Mouse (Mus musculus) right cerebral cortex, postnatal 10 days (tissue): ENCODE measurements around the gene Ripor1.

ENCODE experiments used
- DNase-seq, 2 experiments: peaks; one replicate each; pipeline ENCODE4 v3.0.0; 2021; ENCODE audit warnings: low spot score in 2 of 2

Ripor1 gene

DNA sequence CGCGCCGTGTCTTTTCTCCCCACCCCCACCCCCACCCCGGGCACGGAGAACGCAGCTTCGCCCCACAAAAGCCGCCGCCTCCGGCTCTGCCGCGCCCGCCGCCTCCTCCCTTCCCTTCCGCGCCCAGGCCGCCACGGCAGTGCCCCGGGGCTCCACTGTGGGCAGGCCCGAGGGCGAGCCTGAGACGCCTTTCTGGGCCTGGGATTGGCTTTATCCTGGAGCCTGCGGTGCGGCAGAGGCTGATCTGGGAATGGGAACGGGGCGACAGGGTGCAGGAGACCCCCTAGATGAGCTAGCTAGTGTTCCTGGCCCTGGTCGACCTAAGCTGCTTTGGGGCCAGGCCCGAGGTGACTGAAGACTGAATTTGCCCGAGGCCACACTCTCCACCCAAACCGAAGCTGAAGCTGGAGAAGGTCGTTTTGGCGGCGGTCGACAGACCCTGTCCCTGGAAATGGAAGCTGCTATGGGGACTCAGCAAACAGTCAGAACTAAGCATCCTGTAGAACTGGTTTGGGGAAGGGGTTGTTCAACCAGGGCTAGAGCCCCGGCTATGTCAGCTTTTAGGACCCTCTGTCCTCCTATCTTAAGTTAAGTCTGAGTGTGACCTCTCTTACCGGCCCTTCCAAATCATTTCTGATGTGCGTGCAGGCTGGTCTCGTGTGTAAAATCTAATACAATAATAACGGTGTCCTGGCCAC lies 585 bp downstream of the Ripor1 start:
- DNase-seq: peak; percentile 56

DNA sequence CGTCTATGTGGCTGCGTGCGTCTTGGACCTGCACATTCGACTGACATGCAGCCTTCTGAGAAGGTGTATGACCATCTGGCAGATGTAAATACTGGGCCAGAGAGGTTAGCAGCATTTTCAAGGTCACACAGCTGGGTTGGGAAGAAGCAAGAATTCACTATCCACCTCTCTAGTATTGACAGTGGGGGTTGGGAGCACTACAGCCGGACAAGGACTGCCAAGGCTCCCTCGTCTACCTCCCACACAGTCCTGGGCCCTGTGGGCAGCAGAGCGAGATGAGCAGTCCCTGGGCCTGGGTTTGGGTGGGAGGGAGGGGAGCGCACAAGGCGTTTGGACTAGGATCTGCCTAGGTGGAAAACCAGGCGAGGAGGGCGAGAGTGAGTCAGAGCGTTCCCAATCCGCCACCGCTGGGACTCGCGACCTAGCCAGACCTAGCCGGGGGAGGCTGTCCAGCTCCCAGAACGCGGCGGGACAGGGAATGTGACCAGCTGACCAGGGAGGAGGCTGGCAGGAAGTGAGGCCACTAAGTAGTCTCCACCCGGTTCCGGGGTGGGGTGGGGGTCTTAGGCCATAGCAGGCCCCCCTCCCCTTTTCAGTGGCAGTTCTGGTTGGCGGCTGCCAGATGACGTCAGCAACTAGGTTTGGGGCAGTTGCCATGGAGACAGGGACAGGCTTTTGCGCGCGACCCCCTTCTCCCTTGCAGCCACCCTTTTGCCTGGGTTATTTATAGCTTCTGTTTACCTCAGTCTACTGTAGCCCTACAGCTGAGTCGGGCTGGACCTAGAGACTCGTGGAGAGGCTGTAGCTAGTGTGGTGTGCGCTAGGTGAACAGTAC lies 1.4 kb downstream of the Ripor1 start:
- DNase-seq: peak; percentile 94 to 96

DNA sequence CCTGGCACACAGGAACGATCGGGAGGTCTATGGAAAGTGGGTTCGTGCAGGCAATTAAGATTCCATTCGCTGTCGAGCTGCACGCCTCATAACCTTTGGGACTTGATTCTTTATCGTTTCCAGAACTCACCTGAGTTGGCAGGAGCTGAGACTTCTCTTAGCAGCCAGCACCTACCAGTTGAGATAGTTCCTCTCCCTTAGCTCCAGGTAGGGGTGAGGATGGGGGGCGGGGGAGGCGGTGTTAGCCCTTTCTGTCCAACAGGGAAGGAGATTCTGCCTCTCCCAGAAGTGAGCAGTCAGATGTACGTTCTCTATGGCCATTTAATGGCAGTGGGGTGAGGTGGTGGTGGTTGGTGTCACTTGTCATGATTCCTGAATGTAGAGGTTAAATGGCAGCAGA lies 2.0 kb downstream of the Ripor1 start:
- no peak for DNase-seq

DNA sequence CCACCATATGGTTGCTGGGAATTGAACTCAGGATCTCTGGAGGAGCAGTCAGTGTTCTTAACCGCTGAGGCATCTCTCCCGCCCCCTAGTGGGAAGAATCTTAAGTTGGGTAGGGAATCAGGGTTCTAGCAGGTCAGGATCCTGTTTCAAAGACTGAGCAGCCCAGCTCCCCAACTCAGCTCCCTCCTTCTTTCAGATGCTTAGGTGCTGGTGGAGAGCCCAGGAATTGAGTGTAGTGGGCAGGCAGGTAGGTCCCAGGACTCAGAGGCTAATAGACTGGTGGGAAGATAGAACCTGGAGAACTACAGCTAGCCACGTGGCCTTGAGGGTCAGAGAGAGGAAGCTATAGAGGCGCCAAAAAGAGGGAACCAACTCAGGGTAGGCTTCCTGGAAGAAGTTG lies 2.6 kb downstream of the Ripor1 start:
- DNase-seq: peak; percentile 49 to 52

DNA sequence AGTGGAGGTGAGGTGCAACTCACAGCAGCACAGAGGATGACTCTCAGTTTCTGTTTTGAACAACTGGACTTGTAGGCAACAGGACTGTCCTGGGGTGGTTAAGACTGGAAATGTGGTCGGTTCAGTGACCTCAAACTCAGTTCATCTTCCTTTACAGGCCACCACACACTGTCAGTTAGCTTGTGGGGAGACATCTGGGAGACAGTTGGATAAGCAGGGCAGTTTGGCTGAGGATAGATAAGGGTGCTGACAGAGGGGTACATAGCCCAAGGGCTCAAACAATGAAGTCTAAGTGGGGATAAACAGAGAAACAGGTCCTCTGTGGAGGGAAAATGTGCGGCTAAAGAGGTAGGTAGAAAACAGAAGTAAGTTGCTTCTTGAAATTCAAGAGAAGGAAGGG lies 4.3 kb downstream of the Ripor1 start:
- DNase-seq: no peak

GRCm38 (mm10) chr8:105609771-105610170 lies 4.7 kb downstream of the Ripor1 start:
- DNase-seq: no peak

DNA sequence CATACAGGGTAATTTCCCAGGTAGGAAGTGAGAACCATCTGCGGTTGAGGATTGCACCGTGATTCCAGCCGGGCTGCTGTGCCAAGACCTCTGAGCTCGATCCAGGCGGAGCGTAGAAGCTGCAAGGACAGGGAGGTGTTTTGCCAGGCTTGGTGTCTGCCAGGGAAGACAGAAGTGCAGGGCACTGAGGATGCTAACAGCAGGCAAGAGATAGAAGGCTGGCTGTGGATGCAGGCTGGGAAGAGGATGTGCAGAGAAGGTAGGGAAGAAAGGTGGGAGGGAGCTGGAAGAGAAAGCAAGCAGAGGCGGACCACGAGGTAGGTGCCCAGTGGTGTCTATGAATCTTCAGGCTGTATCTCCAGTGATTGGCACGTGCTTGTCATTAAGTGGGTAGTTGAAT lies 6.8 kb downstream of the Ripor1 start:
- DNase-seq: no peak

GRCm38 (mm10) chr8:105613037-105613436 lies 8.0 kb downstream of the Ripor1 start:
- peak; percentile 46 to 59 for DNase-seq

- DNase-seq: peak; percentile 52 to 55
These were observed 8.9 kb downstream of the Ripor1 start for GRCm38 (mm10) chr8:105613830-105614511.

GRCm38 (mm10) chr8:105615942-105616341 lies 10.9 kb downstream of the Ripor1 start:
- DNase-seq: no peak

DNA sequence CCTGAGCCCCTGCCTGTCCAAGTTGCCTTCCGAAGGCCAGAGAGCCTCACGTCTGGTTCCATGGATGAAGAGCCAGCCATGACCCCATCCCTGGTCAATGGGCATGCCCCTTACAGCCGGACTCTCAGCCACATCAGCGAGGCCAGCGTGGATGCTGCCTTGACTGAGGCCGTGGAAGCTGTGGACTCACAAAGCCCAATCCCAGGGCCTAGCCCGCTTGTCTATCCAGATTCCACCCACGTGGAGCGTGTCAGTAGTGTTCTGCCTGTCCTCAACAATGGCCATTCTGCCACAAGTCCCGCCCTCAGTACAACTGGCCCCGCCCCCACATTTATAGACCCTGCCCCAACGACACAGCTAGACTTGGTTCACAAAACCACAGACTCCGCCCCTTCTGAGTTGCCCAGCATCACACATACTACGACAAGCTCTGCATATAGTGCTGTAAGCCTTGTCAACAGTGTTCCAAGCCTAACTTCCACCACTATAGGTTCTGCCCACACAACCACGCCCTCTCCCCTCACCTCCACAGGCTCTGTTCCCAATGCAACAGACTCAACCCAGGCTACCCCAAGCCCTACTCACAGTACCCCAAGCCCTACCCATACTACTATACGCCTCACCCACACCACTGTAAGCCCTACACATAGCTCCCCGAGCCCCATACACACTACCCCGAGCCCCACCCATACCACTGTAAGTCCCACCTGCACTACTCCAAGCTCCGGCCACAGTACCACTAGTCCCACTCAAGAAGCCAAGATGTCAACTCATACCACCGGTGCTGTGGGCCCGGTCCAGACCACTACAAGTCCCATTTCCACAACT lies 12.6 kb downstream of the Ripor1 start:
- no peak for DNase-seq

DNA sequence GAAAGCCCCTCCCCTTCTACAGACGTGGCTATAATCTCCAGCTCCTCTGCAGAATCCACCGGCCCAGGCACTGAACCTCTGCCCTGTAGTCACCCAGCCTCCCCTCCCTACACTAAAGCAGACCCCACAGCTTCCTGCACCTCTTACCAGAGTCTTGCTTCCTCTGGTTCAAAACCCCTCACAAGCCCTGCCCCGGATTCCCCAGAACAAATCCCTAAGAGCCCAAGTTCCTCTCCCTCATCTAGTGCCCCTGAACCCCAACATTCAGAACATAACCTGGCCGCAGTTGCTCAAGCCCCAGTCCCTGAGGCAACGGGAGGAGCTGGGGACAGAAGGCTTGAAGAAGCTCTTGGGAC lies 13.2 kb downstream of the Ripor1 start:
- DNase-seq: no peak

DNA sequence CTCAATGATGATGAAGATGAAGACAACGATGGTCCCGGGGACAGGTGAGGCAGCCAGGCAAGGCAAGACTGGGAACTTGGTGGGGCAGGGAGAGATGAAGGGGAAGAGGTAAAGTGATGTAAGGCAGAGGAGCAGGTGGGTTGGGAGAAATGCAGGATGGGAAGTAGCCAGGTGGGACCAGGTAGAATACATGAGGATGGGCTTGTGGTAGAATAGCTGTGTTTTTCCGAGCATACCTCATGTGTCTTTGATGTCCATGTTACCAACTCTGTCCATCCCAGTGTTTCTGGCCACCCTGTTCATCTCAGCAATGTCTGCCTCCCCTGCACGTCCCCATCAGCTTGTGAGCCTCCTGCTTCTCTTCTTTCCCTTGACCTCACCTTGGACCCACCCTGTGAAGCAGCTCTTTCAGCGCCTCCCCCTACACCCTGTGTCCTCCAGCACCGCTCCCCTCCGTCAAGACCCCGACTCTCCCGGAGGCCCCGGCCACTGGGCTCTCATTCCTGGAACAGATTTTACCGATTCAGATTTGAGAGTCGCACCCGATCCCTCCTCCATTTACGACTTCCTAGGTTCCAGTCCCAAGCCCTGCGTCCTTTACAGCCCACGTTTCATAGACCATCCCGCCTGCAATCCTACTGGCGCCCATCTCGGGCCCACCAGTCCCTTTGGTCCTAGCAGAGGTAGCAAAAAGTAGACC lies 14.0 kb downstream of the Ripor1 start:
- no peak for DNase-seq

- no peak for DNase-seq
These were observed 15.2 kb downstream of the Ripor1 start for GRCm38 (mm10) chr8:105620211-105620610.

DNA sequence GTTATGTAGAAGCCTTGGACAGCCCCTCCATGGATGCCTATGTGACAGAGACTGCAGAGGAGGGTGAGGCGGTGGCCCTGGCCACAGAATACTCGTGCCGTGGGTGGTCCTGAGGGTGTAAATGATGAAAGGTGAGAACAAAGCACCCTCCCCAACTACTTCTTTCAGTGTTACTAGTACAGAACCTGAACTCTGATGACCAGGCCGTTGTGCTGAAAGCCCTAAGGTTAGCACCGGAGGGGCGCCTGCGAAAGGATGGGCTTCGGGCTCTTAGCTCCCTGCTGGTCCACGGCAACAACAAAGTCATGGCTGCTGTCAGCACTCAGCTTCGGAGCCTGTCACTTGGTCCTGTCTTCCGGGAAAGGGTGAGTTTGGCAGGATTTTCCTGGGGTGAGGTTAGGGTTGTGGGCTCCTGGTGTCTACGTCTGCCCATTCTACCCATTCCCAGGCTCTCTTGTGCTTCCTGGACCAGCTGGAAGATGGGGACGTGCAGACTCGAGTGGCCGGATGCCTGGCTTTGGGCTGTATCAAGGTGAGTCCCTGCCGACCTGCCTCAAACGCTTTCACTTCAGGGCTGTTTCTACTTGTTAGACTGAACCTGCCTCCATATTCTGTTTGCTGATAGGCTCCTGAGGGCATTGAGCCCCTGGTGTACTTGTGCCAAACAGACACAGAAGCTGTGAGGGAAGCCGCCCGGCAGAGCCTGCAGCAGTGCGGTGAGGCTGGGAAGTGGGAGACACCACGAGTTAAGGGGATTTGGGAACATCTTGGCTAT lies 16.1 kb downstream of the Ripor1 start:
- no peak for DNase-seq

DNA sequence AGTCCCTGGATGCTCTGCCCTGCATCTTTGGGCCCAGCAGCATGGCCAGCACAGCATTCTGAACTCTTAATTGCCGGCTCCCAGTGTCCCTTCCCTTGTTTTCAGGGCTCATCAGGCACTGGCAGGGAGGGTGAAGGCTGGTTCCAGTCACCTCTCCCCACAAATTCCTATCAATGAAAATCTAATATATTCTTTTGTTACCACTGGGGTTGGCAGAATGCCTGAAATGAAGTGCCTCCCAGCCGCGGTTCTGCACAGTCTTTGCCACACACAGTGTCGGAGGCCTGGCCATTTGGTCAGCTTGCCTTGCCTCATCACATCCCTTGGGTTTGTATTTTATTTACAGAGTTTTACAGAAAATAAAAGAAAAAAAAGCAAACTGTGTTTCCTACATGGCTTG lies 16.8 kb downstream of the Ripor1 start:
- DNase-seq: peak in 1 of 2 experiments; percentile 51

GRCm38 (mm10) chr8:105622421-105622920 lies 17.4 kb downstream of the Ripor1 start:
- peak; percentile 94 for DNase-seq

DNA sequence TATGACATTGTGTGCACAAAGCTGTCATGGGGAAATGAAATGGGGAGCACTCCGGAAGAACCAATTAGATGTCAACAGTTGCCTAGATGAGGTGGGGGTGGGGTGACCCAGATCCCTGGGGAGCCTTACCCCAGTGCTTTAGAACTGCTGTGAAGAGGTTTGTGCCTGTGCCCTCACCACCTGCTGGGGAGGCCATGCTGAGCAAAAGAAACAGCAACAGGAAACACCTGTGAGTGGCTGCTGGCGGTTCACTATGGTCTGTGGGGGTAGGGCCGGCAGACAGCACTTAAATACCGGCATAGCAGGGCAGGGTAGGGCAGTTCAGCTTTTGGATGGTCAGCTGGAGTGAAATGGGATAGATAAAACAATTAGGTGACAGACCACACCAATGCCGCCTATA lies 18.1 kb downstream of the Ripor1 start:
- DNase-seq: peak in 1 of 2 experiments; percentile 62

- no peak for DNase-seq
These were observed 18.7 kb downstream of the Ripor1 start for GRCm38 (mm10) chr8:105623679-105624245.

- DNase-seq: peak; percentile 78 to 89
These were observed 19.3 kb downstream of the Ripor1 start for GRCm38 (mm10) chr8:105624401-105624800.
